Mouse (Mus musculus): ENCODE measurements around the gene Adam11.

GRCm38 (mm10) chr11:102749712-102750111 lies 11.5 kb upstream of the Adam11 start:
- TF ChIP-seq EP300 (IDR thresholded peaks at IDR 0.05): peak; percentile 64
- TF ChIP-seq CTCF (IDR thresholded peaks at IDR 0.05): no peak

All from lung, postnatal 0 days (tissue).